Mouse (Mus musculus) C2C12 (cell line): ENCODE results near the gene Il1rapl1.

Experiments
- CEBPB ChIP-seq: IDR thresholded peaks from one replicate; pipeline ENCODE4 v1.6.1; 2011; ENCODE audit warnings: low read depth, mild to moderate bottlenecking, control low read depth, moderate library complexity
- CTCF ChIP-seq: IDR thresholded peaks from one replicate; pipeline ENCODE4 v1.5.1; 2011; ENCODE audit not compliant: control insufficient read depth, insufficient read depth, insufficient read length
- FOSL1 ChIP-seq: IDR thresholded peaks from one replicate; pipeline ENCODE4 v1.8.0; 2011; ENCODE audit warnings: mild to moderate bottlenecking, low read length; ENCODE audit not compliant: poor library complexity, insufficient read depth, severe bottlenecking
- MAX ChIP-seq: IDR thresholded peaks from one replicate; pipeline ENCODE4 v1.6.1; 2011; ENCODE audit warnings: mild to moderate bottlenecking, control low read depth
- MYOD1 ChIP-seq: IDR thresholded peaks from one replicate; pipeline ENCODE4 v1.6.1; 2011; ENCODE audit warnings: low read depth; ENCODE audit not compliant: control insufficient read depth, insufficient read length
- MYOG ChIP-seq: IDR thresholded peaks from one replicate; pipeline ENCODE4 v1.6.1; 2011; ENCODE audit not compliant: control insufficient read depth, insufficient read length; ENCODE audit errors: extremely low read depth
- USF1 ChIP-seq: IDR thresholded peaks from one replicate; pipeline ENCODE4 v1.6.1; 2011; ENCODE audit warnings: low read depth, mild to moderate bottlenecking, control low read depth, moderate library complexity

GRCm38 (mm10) chrX:88109733-88110132 lies 5.7 kb downstream of the Il1rapl1 start:
- TF ChIP-seq CTCF, result no peak
- no peak for TF ChIP-seq USF1
- TF ChIP-seq MYOD1, result no peak
- TF ChIP-seq FOSL1, result no peak
- TF ChIP-seq MAX, result no peak
- no peak for TF ChIP-seq MYOG
- no peak for TF ChIP-seq CEBPB
